Mouse (Mus musculus): ENCODE results near the gene Olfr1411.

DNA sequence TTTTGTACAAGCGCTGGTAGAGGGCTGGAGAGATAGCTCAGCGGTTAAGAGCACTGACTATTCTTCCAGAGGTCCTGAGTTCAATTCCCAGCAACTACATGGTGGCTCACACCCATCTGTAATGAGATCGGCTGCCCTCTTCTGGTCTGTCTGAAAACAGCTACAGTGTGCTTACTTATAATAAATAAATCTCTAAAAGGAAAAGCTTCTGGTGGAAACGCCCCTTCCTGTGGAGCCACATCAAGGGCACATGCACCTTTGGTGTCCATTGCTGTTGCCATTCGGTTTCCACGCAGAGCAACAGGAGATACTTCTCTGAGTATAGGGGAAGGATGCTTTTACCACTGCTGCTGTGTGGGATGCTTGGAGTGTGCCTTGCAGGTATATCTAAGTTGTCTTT, 38.7 kb downstream of the Olfr1411 start:
- TF ChIP-seq HCFC1 (IDR thresholded peaks at IDR 0.05; ENCODE audit: borderline replicate concordance, insufficient read depth, low read length), result no peak
- no peak for TF ChIP-seq ZNF384 (IDR thresholded peaks at IDR 0.05; ENCODE audit: low read depth, low read length)

Data from ES-E14 (cell line).